Mouse (Mus musculus): ENCODE measurements around the gene Igdcc3. TPM values are rescaled to one million over a fixed set of nuclear protein-coding genes. Genes with fewer than 3 reads are reported as not detected.

Gene Igdcc3
- not detected in 2 replicates for polyA plus RNA-seq (2015; fragmentation: Nextera tagmentation; extraction: Ambion mirVana)

- no peak within 1 kb of the TSS for H3K27ac ChIP-seq (ENCODE audit: low read depth)
- peaks cover 43% of the 10 kb centered on the region for H3K27me3 ChIP-seq (ENCODE audit: insufficient read depth, low read length)
- peaks cover 13% of the 10 kb centered on the region for H3K4me1 ChIP-seq (ENCODE audit: insufficient read depth)
- TF ChIP-seq CTCF (IDR thresholded peaks at IDR 0.05; ENCODE audit: low read depth) (no peak), EP300 (IDR thresholded peaks at IDR 0.05; ENCODE audit: low read depth) (no peak)
- peak within 1 kb of the TSS; percentile 88 for H3K4me2 ChIP-seq (ENCODE audit: low read depth, low read length)
- DNase-seq (peak; percentile 23), ATAC-seq (peak; percentile 38; the same call in 1 of the 2 replicates)
- WGBS (ENCODE audit: insufficient replicate concordance): 2% methylated on average over 18 of the region's 48 CpGs
- H3K9ac ChIP-seq (replicated peaks): 0 out of 2 replicates have a peak within 1 kb of the TSS, but pooled peaks have one; percentile 17
- H3K9me3 ChIP-seq (ENCODE audit: low read length): no peaks in the 10 kb centered on the region
- peak within 1 kb of the TSS; percentile 55 for H3K4me3 ChIP-seq (ENCODE audit: low read depth, low read length)
- no peaks in the 10 kb centered on the region for H3K36me3 ChIP-seq (replicated peaks; ENCODE audit: insufficient read depth, low read length)
These were observed at the start of gene Igdcc3 for GRCm38 (mm10) chr9:65140936-65141305. Igdcc3 (plus strand) TSS chr9:65141189.

- no peaks in the 10 kb centered on the region for H3K36me3 ChIP-seq (replicated peaks; ENCODE audit: insufficient read depth, low read length)
- ATAC-seq: no peak
- H3K9me3 ChIP-seq (ENCODE audit: low read length): no peaks in the 10 kb centered on the region
- no peaks in the 10 kb centered on the region for H3K27me3 ChIP-seq (ENCODE audit: insufficient read depth, low read length)
- H3K4me2 ChIP-seq (ENCODE audit: low read depth, low read length): no peak overlapping the region
- 0 out of 2 replicates have a peak, but pooled peaks cover 3% of the 10 kb centered on the region for H3K4me1 ChIP-seq (ENCODE audit: insufficient read depth)
- no peak for TF ChIP-seq EP300 (IDR thresholded peaks at IDR 0.05; ENCODE audit: low read depth)
- TF ChIP-seq CTCF (IDR thresholded peaks at IDR 0.05; ENCODE audit: low read depth): no peak
- 57% methylated on average over 6 of the region's 6 CpGs for WGBS (ENCODE audit: insufficient replicate concordance)
- H3K27ac ChIP-seq (ENCODE audit: low read depth): no peak overlapping the region
- no peak overlapping the region for H3K9ac ChIP-seq (replicated peaks)
- peak; percentile 30 for DNase-seq
- no peak overlapping the region for H3K4me3 ChIP-seq (ENCODE audit: low read depth, low read length)
These were observed 46.8 kb upstream of the Igdcc3 start for GRCm38 (mm10) chr9:65094237-65094636.

GRCm38 (mm10) chr9:65100991-65101685 lies 39.9 kb upstream of the Igdcc3 start, which contains the start of gene Igdcc4:
Igdcc4 (plus strand) TSS chr9:65101486.
- Histone ChIP-seq H3K27me3 (ENCODE audit: insufficient read depth, low read length) (peaks cover 28% of the 10 kb centered on the region), H3K4me1 (ENCODE audit: insufficient read depth) (peaks cover 13% of the 10 kb centered on the region), H3K4me3 (ENCODE audit: low read depth, low read length) (peak within 1 kb of the TSS; percentile 62), H3K36me3 (replicated peaks; ENCODE audit: insufficient read depth, low read length) (no peaks in the 10 kb centered on the region), H3K9me3 (ENCODE audit: low read length) (no peaks in the 10 kb centered on the region), H3K4me2 (ENCODE audit: low read depth, low read length) (peak within 1 kb of the TSS; percentile 86), H3K9ac (replicated peaks) (peak within 1 kb of the TSS; percentile 63), H3K27ac (ENCODE audit: low read depth) (peak within 1 kb of the TSS; percentile 90)
- TF ChIP-seq EP300 (IDR thresholded peaks at IDR 0.05; ENCODE audit: low read depth): no peak
- TF ChIP-seq CTCF (IDR thresholded peaks at IDR 0.05; ENCODE audit: low read depth): 0 out of 2 replicates have a peak, but pooled peaks have one; percentile 6
- WGBS (ENCODE audit: insufficient replicate concordance): 7% methylated on average over 12 of the region's 76 CpGs
- peak; percentile 54 for ATAC-seq
- DNase-seq: peak; percentile 40

GRCm38 (mm10) chr9:65101686-65102376 lies 39.2 kb upstream of the Igdcc3 start:
- DNase-seq (peak; percentile 72), ATAC-seq (peak; percentile 79)
- peak overlapping the region; percentile 62 for H3K4me3 ChIP-seq (ENCODE audit: low read depth, low read length)
- H3K4me2 ChIP-seq (ENCODE audit: low read depth, low read length): peak overlapping the region; percentile 86
- peak overlapping the region; percentile 90 for H3K27ac ChIP-seq (ENCODE audit: low read depth)
- TF ChIP-seq EP300 (IDR thresholded peaks at IDR 0.05; ENCODE audit: low read depth) (no peak), CTCF (IDR thresholded peaks at IDR 0.05; ENCODE audit: low read depth) (no peak)
- no peaks in the 10 kb centered on the region for H3K36me3 ChIP-seq (replicated peaks; ENCODE audit: insufficient read depth, low read length)
- no peaks in the 10 kb centered on the region for H3K9me3 ChIP-seq (ENCODE audit: low read length)
- H3K27me3 ChIP-seq (ENCODE audit: insufficient read depth, low read length): peaks cover 28% of the 10 kb centered on the region
- H3K9ac ChIP-seq (replicated peaks): peak overlapping the region; percentile 63
- H3K4me1 ChIP-seq (ENCODE audit: insufficient read depth): peaks cover 18% of the 10 kb centered on the region
- WGBS (ENCODE audit: insufficient replicate concordance): 3% methylated on average over 37 of the region's 39 CpGs

- no peaks in the 10 kb centered on the region for H3K36me3 ChIP-seq (replicated peaks; ENCODE audit: insufficient read depth, low read length)
- 17% methylated on average over 33 of the region's 36 CpGs for WGBS (ENCODE audit: insufficient replicate concordance)
- H3K4me2 ChIP-seq (ENCODE audit: low read depth, low read length): peak overlapping the region; percentile 86
- H3K27ac ChIP-seq (ENCODE audit: low read depth): peak overlapping the region; percentile 90
- H3K9ac ChIP-seq (replicated peaks): peak overlapping the region; percentile 63
- ATAC-seq (peak; percentile 31), DNase-seq (peak; percentile 43)
- H3K27me3 ChIP-seq (ENCODE audit: insufficient read depth, low read length): peaks cover 28% of the 10 kb centered on the region
- TF ChIP-seq EP300 (IDR thresholded peaks at IDR 0.05; ENCODE audit: low read depth) (no peak), CTCF (IDR thresholded peaks at IDR 0.05; ENCODE audit: low read depth) (no peak)
- no peaks in the 10 kb centered on the region for H3K9me3 ChIP-seq (ENCODE audit: low read length)
- peaks cover 19% of the 10 kb centered on the region for H3K4me1 ChIP-seq (ENCODE audit: insufficient read depth)
- peak overlapping the region; percentile 62 for H3K4me3 ChIP-seq (ENCODE audit: low read depth, low read length)
These were observed 38.4 kb upstream of the Igdcc3 start for GRCm38 (mm10) chr9:65102377-65103172.
